Mouse (Mus musculus): Measurements from ENCODE around the gene Sirpa. TPM values are rescaled to one million over a fixed set of nuclear protein-coding genes. Genes with fewer than 3 reads are reported as not detected.

Sirpa gene
- polyA plus RNA-seq, 1 experiment from 2014 or later = 27.8 TPM

GRCm38 (mm10) chr2:129606269-129606668 is 13.6 kb downstream of the Sirpa start:
- no peaks in the 10 kb centered on the region for H3K4me1 ChIP-seq (ENCODE audit: control insufficient read depth, low read depth, low read length)
- no peaks in the 10 kb centered on the region; the same call in 1 of the 2 replicates for H3K36me3 ChIP-seq (ENCODE audit: control insufficient read depth, insufficient read depth)
- no peak overlapping the region for H3K27ac ChIP-seq (ENCODE audit: low read length)
- H3K4me2 ChIP-seq (ENCODE audit: low read depth, low read length) = no peak overlapping the region
- no peaks in the 10 kb centered on the region for H3K9me3 ChIP-seq (replicated peaks; ENCODE audit: control insufficient read depth, low read length)
- no peaks in the 10 kb centered on the region for H3K27me3 ChIP-seq (ENCODE audit: control insufficient read depth, insufficient read depth, low read depth, low read length)
- no peak overlapping the region for H3K9ac ChIP-seq (ENCODE audit: low read depth, low read length)
- 33% methylated on average over 8 of the region's 8 CpGs for WGBS (ENCODE audit: insufficient replicate concordance)
- H3K4me3 ChIP-seq (ENCODE audit: low read depth, low read length) = no peak overlapping the region
- ATAC-seq (ENCODE audit: low read depth) = no peak

- H3K27ac ChIP-seq (ENCODE audit: low read length) = no peak overlapping the region
- no peak overlapping the region for H3K4me3 ChIP-seq (ENCODE audit: low read depth, low read length)
- H3K4me2 ChIP-seq (ENCODE audit: low read depth, low read length) = no peak overlapping the region
- no peaks in the 10 kb centered on the region; the same call in 1 of the 2 replicates for H3K36me3 ChIP-seq (ENCODE audit: control insufficient read depth, insufficient read depth)
- ATAC-seq (ENCODE audit: low read depth) = no peak
- WGBS (ENCODE audit: insufficient replicate concordance) = 74% methylated on average over 2 of the region's 2 CpGs
- no peaks in the 10 kb centered on the region for H3K4me1 ChIP-seq (ENCODE audit: control insufficient read depth, low read depth, low read length)
- H3K9ac ChIP-seq (ENCODE audit: low read depth, low read length) = no peak overlapping the region
- H3K9me3 ChIP-seq (replicated peaks; ENCODE audit: control insufficient read depth, low read length) = no peaks in the 10 kb centered on the region
- H3K27me3 ChIP-seq (ENCODE audit: control insufficient read depth, insufficient read depth, low read depth, low read length) = no peaks in the 10 kb centered on the region
Observed at GRCm38 (mm10) chr2:129606899-129607298, 14.3 kb downstream of the Sirpa start.

- no peak for ATAC-seq (ENCODE audit: low read depth)
- H3K4me3 ChIP-seq (ENCODE audit: low read depth, low read length) = no peak overlapping the region
- no peak overlapping the region for H3K27ac ChIP-seq (ENCODE audit: low read length)
- no peaks in the 10 kb centered on the region for H3K9me3 ChIP-seq (replicated peaks; ENCODE audit: control insufficient read depth, low read length)
- no peaks in the 10 kb centered on the region for H3K27me3 ChIP-seq (ENCODE audit: control insufficient read depth, insufficient read depth, low read depth, low read length)
- no peaks in the 10 kb centered on the region; the same call in 1 of the 2 replicates for H3K36me3 ChIP-seq (ENCODE audit: control insufficient read depth, insufficient read depth)
- 62% methylated on average over 6 of the region's 6 CpGs for WGBS (ENCODE audit: insufficient replicate concordance)
- no peaks in the 10 kb centered on the region for H3K4me1 ChIP-seq (ENCODE audit: control insufficient read depth, low read depth, low read length)
- no peak overlapping the region for H3K4me2 ChIP-seq (ENCODE audit: low read depth, low read length)
- no peak overlapping the region for H3K9ac ChIP-seq (ENCODE audit: low read depth, low read length)
Observed at GRCm38 (mm10) chr2:129613971-129614370, 21.3 kb downstream of the Sirpa start.

GRCm38 (mm10) chr2:129614482-129615185 is 22.0 kb downstream of the Sirpa start:
- Histone ChIP-seq H3K4me3 (ENCODE audit: low read depth, low read length) (no peak overlapping the region), H3K27me3 (ENCODE audit: control insufficient read depth, insufficient read depth, low read depth, low read length) (no peaks in the 10 kb centered on the region), H3K36me3 (ENCODE audit: control insufficient read depth, insufficient read depth) (no peaks in the 10 kb centered on the region; the same call in 1 of the 2 replicates), H3K9me3 (replicated peaks; ENCODE audit: control insufficient read depth, low read length) (no peaks in the 10 kb centered on the region), H3K4me1 (ENCODE audit: control insufficient read depth, low read depth, low read length) (no peaks in the 10 kb centered on the region), H3K4me2 (ENCODE audit: low read depth, low read length) (no peak overlapping the region), H3K27ac (ENCODE audit: low read length) (no peak overlapping the region), H3K9ac (ENCODE audit: low read depth, low read length) (no peak overlapping the region)
- WGBS (ENCODE audit: insufficient replicate concordance) = 76% methylated on average over 10 of the region's 10 CpGs
- no peak for ATAC-seq (ENCODE audit: low read depth)

GRCm38 (mm10) chr2:129620148-129620547 is 27.5 kb downstream of the Sirpa start:
- Histone ChIP-seq H3K4me1 (ENCODE audit: control insufficient read depth, low read depth, low read length) (no peaks in the 10 kb centered on the region), H3K27ac (ENCODE audit: low read length) (no peak overlapping the region), H3K36me3 (ENCODE audit: control insufficient read depth, insufficient read depth) (no peaks in the 10 kb centered on the region; the same call in 1 of the 2 replicates), H3K4me3 (ENCODE audit: low read depth, low read length) (no peak overlapping the region), H3K9ac (ENCODE audit: low read depth, low read length) (no peak overlapping the region), H3K27me3 (ENCODE audit: control insufficient read depth, insufficient read depth, low read depth, low read length) (no peaks in the 10 kb centered on the region), H3K9me3 (replicated peaks; ENCODE audit: control insufficient read depth, low read length) (no peaks in the 10 kb centered on the region), H3K4me2 (ENCODE audit: low read depth, low read length) (no peak overlapping the region)
- WGBS (ENCODE audit: insufficient replicate concordance) = 69% methylated on average over 7 of the region's 7 CpGs
- no peak for ATAC-seq (ENCODE audit: low read depth)

- H3K9me3 ChIP-seq (replicated peaks; ENCODE audit: control insufficient read depth, low read length) = no peaks in the 10 kb centered on the region
- no peak for ATAC-seq (ENCODE audit: low read depth)
Observed at GRCm38 (mm10) chr2:129620881-129621280, 28.2 kb downstream of the Sirpa start.

GRCm38 (mm10) chr2:129621654-129622490 is 29.2 kb downstream of the Sirpa start:
- Histone ChIP-seq H3K4me2 (ENCODE audit: low read depth, low read length) (no peak overlapping the region), H3K4me3 (ENCODE audit: low read depth, low read length) (no peak overlapping the region), H3K9ac (ENCODE audit: low read depth, low read length) (no peak overlapping the region), H3K9me3 (replicated peaks; ENCODE audit: control insufficient read depth, low read length) (no peaks in the 10 kb centered on the region), H3K36me3 (ENCODE audit: control insufficient read depth, insufficient read depth) (no peaks in the 10 kb centered on the region), H3K27ac (ENCODE audit: low read length) (no peak overlapping the region), H3K27me3 (ENCODE audit: control insufficient read depth, insufficient read depth, low read depth, low read length) (no peaks in the 10 kb centered on the region), H3K4me1 (ENCODE audit: control insufficient read depth, low read depth, low read length) (no peaks in the 10 kb centered on the region)
- 58% methylated on average over 9 of the region's 9 CpGs for WGBS (ENCODE audit: insufficient replicate concordance)
- no peak for ATAC-seq (ENCODE audit: low read depth)

More at GRCm38 (mm10) chr2:129620881-129621280, 28.2 kb downstream of the Sirpa start:
- Histone ChIP-seq H3K9ac (ENCODE audit: low read depth, low read length) (no peak overlapping the region), H3K4me3 (ENCODE audit: low read depth, low read length) (no peak overlapping the region), H3K27ac (ENCODE audit: low read length) (no peak overlapping the region), H3K4me1 (ENCODE audit: control insufficient read depth, low read depth, low read length) (no peaks in the 10 kb centered on the region), H3K27me3 (ENCODE audit: control insufficient read depth, insufficient read depth, low read depth, low read length) (no peaks in the 10 kb centered on the region), H3K4me2 (ENCODE audit: low read depth, low read length) (no peak overlapping the region), H3K36me3 (ENCODE audit: control insufficient read depth, insufficient read depth) (no peaks in the 10 kb centered on the region)
- WGBS (ENCODE audit: insufficient replicate concordance) = 63% methylated on average over 5 of the region's 5 CpGs

GRCm38 (mm10) chr2:129622918-129623317 is 30.3 kb downstream of the Sirpa start:
- H3K4me2 ChIP-seq (ENCODE audit: low read depth, low read length) = no peak overlapping the region
- H3K9ac ChIP-seq (ENCODE audit: low read depth, low read length) = no peak overlapping the region
- H3K27ac ChIP-seq (ENCODE audit: low read length) = no peak overlapping the region
- no peaks in the 10 kb centered on the region for H3K36me3 ChIP-seq (ENCODE audit: control insufficient read depth, insufficient read depth)
- no peaks in the 10 kb centered on the region for H3K27me3 ChIP-seq (ENCODE audit: control insufficient read depth, insufficient read depth, low read depth, low read length)
- H3K9me3 ChIP-seq (replicated peaks; ENCODE audit: control insufficient read depth, low read length) = no peaks in the 10 kb centered on the region
- no peak for ATAC-seq (ENCODE audit: low read depth)
- H3K4me3 ChIP-seq (ENCODE audit: low read depth, low read length) = no peak overlapping the region
- WGBS (ENCODE audit: insufficient replicate concordance) = 83% methylated on average over 5 of the region's 5 CpGs
- no peaks in the 10 kb centered on the region for H3K4me1 ChIP-seq (ENCODE audit: control insufficient read depth, low read depth, low read length)

GRCm38 (mm10) chr2:129623771-129624170 is 31.1 kb downstream of the Sirpa start:
- Histone ChIP-seq H3K9ac (ENCODE audit: low read depth, low read length) (no peak overlapping the region), H3K9me3 (replicated peaks; ENCODE audit: control insufficient read depth, low read length) (no peaks in the 10 kb centered on the region), H3K27me3 (ENCODE audit: control insufficient read depth, insufficient read depth, low read depth, low read length) (no peaks in the 10 kb centered on the region), H3K36me3 (ENCODE audit: control insufficient read depth, insufficient read depth) (no peaks in the 10 kb centered on the region), H3K4me3 (ENCODE audit: low read depth, low read length) (no peak overlapping the region), H3K4me2 (ENCODE audit: low read depth, low read length) (no peak overlapping the region), H3K4me1 (ENCODE audit: control insufficient read depth, low read depth, low read length) (no peaks in the 10 kb centered on the region), H3K27ac (ENCODE audit: low read length) (no peak overlapping the region)
- WGBS (ENCODE audit: insufficient replicate concordance) = 70% methylated on average over 7 of the region's 7 CpGs
- ATAC-seq (ENCODE audit: low read depth) = no peak

Measured in liver, embryonic 16.5 days (tissue).